Mouse (Mus musculus): Measurements from ENCODE around the gene Cobl.

The Cobl gene

GRCm38 (mm10) chr11:12227343-12227742 is 237.4 kb downstream of the Cobl start:
- no peak for DNase-seq (ENCODE audit: low read depth, low spot score)

- DNase-seq (ENCODE audit: low read depth, low spot score): no peak
Observed at GRCm38 (mm10) chr11:12219594-12220530, 244.9 kb downstream of the Cobl start.

- DNase-seq (ENCODE audit: low read depth, low spot score): no peak
Observed at GRCm38 (mm10) chr11:12216897-12217296, 247.9 kb downstream of the Cobl start.

GRCm38 (mm10) chr11:12215582-12215981 is 249.2 kb downstream of the Cobl start:
- DNase-seq (ENCODE audit: low read depth, low spot score): no peak

- DNase-seq (ENCODE audit: low read depth, low spot score): no peak
Observed at GRCm38 (mm10) chr11:12208574-12208973, 256.2 kb downstream of the Cobl start.

- no peak for DNase-seq (ENCODE audit: low read depth, low spot score)
Observed at GRCm38 (mm10) chr11:12205201-12206161, 259.3 kb downstream of the Cobl start.

GRCm38 (mm10) chr11:12199441-12199840 is 265.3 kb downstream of the Cobl start:
- no peak for DNase-seq (ENCODE audit: low read depth, low spot score)

- no peak for DNase-seq (ENCODE audit: low read depth, low spot score)
Observed at GRCm38 (mm10) chr11:12198700-12199349, 265.9 kb downstream of the Cobl start.

GRCm38 (mm10) chr11:12198017-12198416 is 266.7 kb downstream of the Cobl start:
- no peak for DNase-seq (ENCODE audit: low read depth, low spot score)

GRCm38 (mm10) chr11:12197542-12197941 is 267.2 kb downstream of the Cobl start:
- no peak for DNase-seq (ENCODE audit: low read depth, low spot score)

GRCm38 (mm10) chr11:12195390-12195789 is 269.4 kb downstream of the Cobl start:
- DNase-seq (ENCODE audit: low read depth, low spot score): no peak

- DNase-seq (ENCODE audit: low read depth, low spot score): no peak
Observed at GRCm38 (mm10) chr11:12193369-12193768, 271.4 kb downstream of the Cobl start.

GRCm38 (mm10) chr11:12191386-12191785 is 273.4 kb downstream of the Cobl start:
- DNase-seq (ENCODE audit: low read depth, low spot score): no peak

GRCm38 (mm10) chr11:12190417-12190816 is 274.3 kb downstream of the Cobl start:
- no peak for DNase-seq (ENCODE audit: low read depth, low spot score)
